Mouse (Mus musculus) thymus, adult 2 months (tissue): ENCODE measurements at regions not wholly inside any gene's neighbourhood (a gene's known extent, or its start where the extent isn't known, plus 50 kb on each side); places are given as distances from the start of the nearest gene placed in this dataset.

Source experiments
- DNase-seq: peaks from one replicate; pipeline ENCODE4 v3.0.0; 2021
- H3K27ac ChIP-seq: fragments of 200-500 bp; 2 replicates; pipeline ENCODE4 v1.5.1; 2012; ENCODE audit warnings: low read length, control low read depth; ENCODE audit not compliant: control insufficient read depth, insufficient read depth
- H3K27me3 ChIP-seq: fragments of 200-500 bp; 2 replicates; pipeline ENCODE4 v1.6.1; 2012; ENCODE audit warnings: mild to moderate bottlenecking, low read length, moderate library complexity, mixed read lengths; ENCODE audit not compliant: control insufficient read depth, insufficient read depth
- H3K36me3 ChIP-seq: fragments of 200-500 bp; 2 replicates; pipeline ENCODE4 v1.6.1; 2012; ENCODE audit warnings: mild to moderate bottlenecking, low read length, moderate library complexity; ENCODE audit not compliant: control insufficient read depth, insufficient read depth
- H3K4me1 ChIP-seq: fragments of 200-500 bp; replicated peaks from 2 replicates; pipeline ENCODE4 v1.6.1; 2012; ENCODE audit warnings: low read length; ENCODE audit not compliant: control insufficient read depth, insufficient read depth
- H3K4me3 ChIP-seq: fragments of 200-500 bp; 2 replicates; pipeline ENCODE4 v1.5.1; 2012; ENCODE audit warnings: mild to moderate bottlenecking, low read length, control low read depth, moderate library complexity; ENCODE audit not compliant: control insufficient read depth, insufficient read depth
- CTCF ChIP-seq: fragments of 200-500 bp; IDR thresholded peaks from 2 replicates; pipeline ENCODE4 v1.5.1; 2012; ENCODE audit warnings: mild to moderate bottlenecking, control low read depth, low read length, moderate library complexity, borderline replicate concordance; ENCODE audit not compliant: control insufficient read depth, poor library complexity, insufficient read depth; ENCODE audit errors: extremely low read depth
- POLR2A ChIP-seq: fragments of 200-500 bp; IDR thresholded peaks from 2 replicates; pipeline ENCODE4 v1.6.1; 2012; ENCODE audit warnings: mild to moderate bottlenecking, low read length, control low read depth, moderate library complexity; ENCODE audit not compliant: control insufficient read depth, poor library complexity, insufficient read depth; ENCODE audit errors: extremely low read depth
- WGBS: fragments of 180-500 bp; shearing (Covaris S2); methylation state at CpG from one replicate; pipeline ENCODE4 v1.1.7; 2018; 5-methylcytosine and 5-hydroxymethylcytosine counted together

- no peak overlapping the region for H3K27ac ChIP-seq
- WGBS: 97% methylated on average over 3 of the region's 3 CpGs
- no peaks in the 10 kb centered on the region for H3K27me3 ChIP-seq
- DNase-seq: no peak
- H3K36me3 ChIP-seq: no peaks in the 10 kb centered on the region
- TF ChIP-seq CTCF: no peak
- TF ChIP-seq POLR2A: no peak
- no peaks in the 10 kb centered on the region for H3K4me1 ChIP-seq
- H3K4me3 ChIP-seq: no peak overlapping the region
Measured at GRCm38 (mm10) chr2:178843458-178843857, 413.1 kb downstream of the Cdh26 start.

GRCm38 (mm10) chr2:178844561-178844960 lies 414.2 kb downstream of the Cdh26 start:
- H3K27ac ChIP-seq: no peak overlapping the region
- 90% methylated on average over 4 of the region's 4 CpGs for WGBS
- TF ChIP-seq CTCF: no peak
- TF ChIP-seq POLR2A: no peak

GRCm38 (mm10) chr2:178850320-178850719 lies 420.0 kb downstream of the Cdh26 start:
- DNase-seq: peak; percentile 5
- Histone ChIP-seq H3K36me3 (no peaks in the 10 kb centered on the region), H3K4me3 (no peak overlapping the region), H3K27ac (no peak overlapping the region), H3K4me1 (no peaks in the 10 kb centered on the region), H3K27me3 (no peaks in the 10 kb centered on the region)
- TF ChIP-seq CTCF (no peak), POLR2A (no peak)
- 95% methylated on average over 10 of the region's 10 CpGs for WGBS

More at GRCm38 (mm10) chr2:178844561-178844960, 414.2 kb downstream of the Cdh26 start:
- Histone ChIP-seq H3K4me1 (no peaks in the 10 kb centered on the region), H3K4me3 (no peak overlapping the region), H3K36me3 (no peaks in the 10 kb centered on the region), H3K27me3 (no peaks in the 10 kb centered on the region)
- no peak for DNase-seq

DNA sequence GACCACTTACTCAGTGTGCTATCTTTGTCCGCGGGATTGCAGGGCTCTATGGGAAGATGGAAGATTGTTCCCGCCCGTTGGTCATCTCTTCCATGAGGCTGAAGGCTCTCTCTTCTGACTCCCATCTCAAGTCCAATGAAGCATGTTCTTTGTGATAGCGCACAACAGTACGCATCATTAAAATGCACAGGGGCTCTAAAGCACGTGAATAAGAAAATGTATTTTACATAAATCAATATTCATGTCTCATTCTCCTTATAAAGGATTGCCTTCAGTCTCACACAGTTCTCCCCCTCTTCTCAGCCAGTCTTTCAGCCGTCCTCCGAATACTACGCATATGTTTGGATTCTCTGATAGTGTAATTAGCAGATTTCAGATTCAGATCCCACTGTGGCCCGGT lies 420.4 kb downstream of the Cdh26 start:
- Histone ChIP-seq H3K27ac (no peak overlapping the region), H3K4me1 (no peaks in the 10 kb centered on the region), H3K27me3 (no peaks in the 10 kb centered on the region), H3K36me3 (no peaks in the 10 kb centered on the region), H3K4me3 (no peak overlapping the region)
- WGBS: 93% methylated on average over 11 of the region's 11 CpGs
- no peak for DNase-seq
- TF ChIP-seq POLR2A: no peak
- TF ChIP-seq CTCF: no peak

DNA sequence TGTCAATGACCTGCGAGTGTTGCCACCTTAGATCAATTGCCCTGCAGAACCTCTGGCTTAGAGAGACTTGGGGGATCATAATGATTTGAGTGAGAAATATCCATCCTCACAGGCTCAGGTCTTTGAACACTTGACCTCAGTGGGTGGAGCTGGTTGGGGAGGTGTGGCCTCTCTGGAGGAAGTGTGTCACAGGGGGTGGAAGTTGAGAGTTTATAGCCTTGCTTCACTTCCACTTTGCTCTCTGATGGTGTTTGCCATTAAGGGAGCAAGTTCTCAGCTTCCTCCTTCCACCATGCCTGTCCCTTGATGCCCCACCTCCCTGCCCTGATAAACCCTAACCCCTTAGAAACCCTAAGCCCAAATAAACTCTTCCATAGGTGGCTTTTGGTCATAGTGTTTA lies 423.7 kb downstream of the Cdh26 start:
- H3K36me3 ChIP-seq: no peaks in the 10 kb centered on the region
- TF ChIP-seq POLR2A (no peak), CTCF (no peak)
- no peaks in the 10 kb centered on the region for H3K27me3 ChIP-seq
- DNase-seq: no peak
- WGBS: 91% methylated on average over 1 of the region's 1 CpGs
- no peaks in the 10 kb centered on the region for H3K4me1 ChIP-seq
- no peak overlapping the region for H3K4me3 ChIP-seq
- no peak overlapping the region for H3K27ac ChIP-seq

DNA sequence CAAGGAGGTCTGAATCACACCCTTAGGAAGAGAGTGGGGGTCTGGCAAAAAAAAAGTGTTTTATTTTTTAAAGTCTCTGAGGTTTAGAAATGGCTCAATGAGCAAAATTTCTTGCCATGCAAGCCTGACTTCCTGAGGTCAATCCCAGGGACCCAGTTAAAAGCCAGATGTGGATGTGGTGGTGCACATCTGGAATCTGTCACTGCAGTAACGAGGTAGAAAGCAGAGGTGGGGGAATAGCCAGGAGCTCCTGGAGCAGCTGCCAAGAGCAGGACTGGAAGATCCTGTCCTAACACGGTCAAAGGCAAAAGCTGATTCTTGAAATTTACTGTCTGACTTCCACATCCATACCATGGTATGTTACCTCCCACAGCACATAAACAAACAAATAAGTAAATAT lies 424.4 kb downstream of the Cdh26 start:
- Histone ChIP-seq H3K4me3 (no peak overlapping the region), H3K4me1 (no peaks in the 10 kb centered on the region), H3K36me3 (no peaks in the 10 kb centered on the region), H3K27ac (no peak overlapping the region), H3K27me3 (no peaks in the 10 kb centered on the region)
- no peak for TF ChIP-seq CTCF
- no peak for TF ChIP-seq POLR2A
- 83% methylated on average over 2 of the region's 2 CpGs for WGBS
- DNase-seq: no peak

DNA sequence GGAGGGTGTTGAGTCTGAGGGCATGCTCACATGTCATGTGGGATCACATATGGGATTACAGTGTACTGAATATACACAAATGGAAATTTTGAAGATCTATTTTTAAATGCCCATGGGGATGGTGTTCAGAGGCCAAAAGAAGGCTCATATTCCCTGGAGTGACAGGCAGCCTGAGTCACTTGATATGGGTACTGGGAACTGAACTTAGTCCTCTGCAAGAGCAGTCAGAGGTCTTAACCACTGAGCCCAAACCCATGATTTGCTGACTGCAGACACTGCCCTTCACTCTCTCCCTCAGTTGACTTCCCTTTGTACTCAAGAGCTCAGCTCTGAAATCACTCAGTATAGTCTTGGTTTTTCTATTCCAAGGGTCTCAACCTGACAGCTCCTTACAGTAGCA lies 432.3 kb downstream of the Cdh26 start:
- no peak for DNase-seq
- no peak overlapping the region for H3K4me3 ChIP-seq
- H3K36me3 ChIP-seq: no peaks in the 10 kb centered on the region
- no peaks in the 10 kb centered on the region for H3K4me1 ChIP-seq
- H3K27ac ChIP-seq: no peak overlapping the region
- TF ChIP-seq POLR2A: no peak
- H3K27me3 ChIP-seq: no peaks in the 10 kb centered on the region

GRCm38 (mm10) chr2:178867086-178867485 lies 436.8 kb downstream of the Cdh26 start:
- H3K4me3 ChIP-seq: no peak overlapping the region
- no peak for DNase-seq
- 88% methylated on average over 3 of the region's 3 CpGs for WGBS

More at GRCm38 (mm10) chr2:178867086-178867485, 436.8 kb downstream of the Cdh26 start:
- H3K27me3 ChIP-seq: no peaks in the 10 kb centered on the region
- no peaks in the 10 kb centered on the region for H3K4me1 ChIP-seq
- H3K36me3 ChIP-seq: no peaks in the 10 kb centered on the region
- H3K27ac ChIP-seq: no peak overlapping the region
- TF ChIP-seq CTCF (no peak), POLR2A (no peak)
